Mouse (Mus musculus): ENCODE results near the gene Shisa5.

GRCm38 (mm10) chr9:109101933-109102445 lies 63.6 kb downstream of the Shisa5 start:
- TF ChIP-seq POLR2A (IDR thresholded peaks at IDR 0.05; ENCODE audit: low read depth, low read length) (no peak), CTCF (IDR thresholded peaks at IDR 0.05; ENCODE audit: borderline replicate concordance, insufficient read depth, low read length) (no peak)

Data from embryonic fibroblast, embryonic 13.5 days (primary cell).